Mouse (Mus musculus): ENCODE measurements around the gene Ppfibp1. TPM values are rescaled to one million over a fixed set of nuclear protein-coding genes. Genes with fewer than 3 reads are reported as not detected.

Ppfibp1 gene
- polyA plus RNA-seq, 1 experiment from 2014 or later: 48.6 TPM

DNA sequence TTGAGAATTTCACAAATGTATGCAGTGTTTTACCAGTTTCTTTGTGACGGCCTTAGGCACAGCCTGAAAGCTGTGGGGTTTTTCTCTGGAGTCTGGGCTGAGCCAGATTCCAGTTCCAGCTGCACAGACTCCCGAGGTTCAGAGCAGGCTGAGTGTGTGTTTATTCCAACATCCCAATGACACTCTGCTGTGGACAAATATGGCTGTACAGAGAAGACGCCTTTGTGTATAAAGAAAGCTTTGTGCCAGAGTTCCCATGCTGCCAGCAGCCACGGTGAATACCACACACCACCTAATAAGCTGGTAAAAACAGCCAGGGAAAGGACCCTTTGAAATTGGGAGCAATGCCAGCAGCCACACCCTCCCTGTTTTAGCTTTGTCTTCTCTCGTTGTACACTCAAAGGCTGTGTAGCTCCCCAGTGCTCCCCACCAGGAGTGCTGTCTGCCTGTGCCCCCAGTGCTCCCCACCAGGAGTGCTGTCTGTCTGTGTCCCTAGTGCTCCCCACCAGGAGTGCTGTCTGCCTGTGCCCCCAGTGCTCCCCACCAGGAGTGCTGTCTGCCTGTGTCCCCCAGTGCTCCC is 187.6 kb downstream of the Ppfibp1 start:
- H3K9ac ChIP-seq: no peak overlapping the region
- no peak overlapping the region for H3K27ac ChIP-seq (replicated peaks)
- no peak for ATAC-seq (ENCODE audit: extremely low read depth, insufficient number of reproducible peaks, low FRiP score, low TSS enrichment)

DNA sequence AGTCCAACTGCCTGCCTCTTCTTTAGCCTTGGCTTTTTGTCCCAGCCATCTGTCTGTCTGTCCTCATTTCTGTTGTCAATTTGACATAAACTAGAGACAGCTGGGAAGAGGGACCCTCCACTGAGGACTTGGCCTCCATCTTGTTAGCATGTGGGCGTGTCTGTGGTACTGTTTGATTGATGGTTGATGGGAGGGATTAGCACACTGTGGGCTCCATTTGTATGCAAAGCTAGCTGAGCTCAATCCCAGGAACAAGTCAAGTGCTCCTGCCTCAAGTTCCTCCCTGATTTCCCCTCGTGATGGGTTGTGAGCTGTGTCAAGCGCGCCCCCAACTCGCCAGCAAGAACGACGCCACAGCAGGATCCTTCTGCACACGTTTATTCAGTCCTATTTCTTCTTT is 188.6 kb downstream of the Ppfibp1 start:
- H3K4me2 ChIP-seq: no peak overlapping the region
- ATAC-seq (ENCODE audit: extremely low read depth, insufficient number of reproducible peaks, low FRiP score, low TSS enrichment): no peak
- H3K27ac ChIP-seq (replicated peaks): no peak overlapping the region
- no peaks in the 10 kb centered on the region for H3K9me3 ChIP-seq
- WGBS: 85% methylated on average over 8 of the region's 8 CpGs
- no peaks in the 10 kb centered on the region for H3K4me1 ChIP-seq
- H3K27me3 ChIP-seq (replicated peaks): no peaks in the 10 kb centered on the region
- no peak overlapping the region for H3K4me3 ChIP-seq
- H3K36me3 ChIP-seq: peaks cover 37% of the 10 kb centered on the region
- no peak overlapping the region for H3K9ac ChIP-seq

More for the DNA sequence above, 187.6 kb downstream of the Ppfibp1 start:
- no peak overlapping the region for H3K4me2 ChIP-seq
- 56% methylated on average over 5 of the region's 5 CpGs for whole genome bisulfite sequencing
- no peak overlapping the region for H3K4me3 ChIP-seq
- H3K27me3 ChIP-seq (replicated peaks): no peaks in the 10 kb centered on the region
- H3K36me3 ChIP-seq: peaks cover 47% of the 10 kb centered on the region
- no peaks in the 10 kb centered on the region for H3K4me1 ChIP-seq
- H3K9me3 ChIP-seq: no peaks in the 10 kb centered on the region

- Histone ChIP-seq H3K4me2 (no peak overlapping the region), H3K4me3 (no peak overlapping the region), H3K27me3 (replicated peaks) (no peaks in the 10 kb centered on the region), H3K9me3 (no peaks in the 10 kb centered on the region), H3K27ac (replicated peaks) (no peak overlapping the region), H3K4me1 (no peaks in the 10 kb centered on the region), H3K36me3 (peaks cover 16% of the 10 kb centered on the region), H3K9ac (no peak overlapping the region)
- no peak for ATAC-seq (ENCODE audit: extremely low read depth, insufficient number of reproducible peaks, low FRiP score, low TSS enrichment)
- WGBS: 88% methylated on average over 10 of the region's 10 CpGs
These were observed 191.6 kb downstream of the Ppfibp1 start for GRCm38 (mm10) chr6:147079919-147080318.

Other genes with a start within 250 kb of the Ppfibp1 start
- 139 and 155 TPM in 2 replicates for gene Med21, start 245.9 kb upstream of the Ppfibp1 start, polyA plus RNA-seq (2015; fragmentation: Nextera tagmentation; extraction: Ambion mirVana)
- 36.4 and 38.9 TPM in 2 replicates for gene Tm7sf3, start 245.7 kb upstream of the Ppfibp1 start, polyA plus RNA-seq (2015; fragmentation: Nextera tagmentation; extraction: Ambion mirVana)
- 37.9 and 41.4 TPM in 2 replicates for gene Stk38l, start 163.5 kb upstream of the Ppfibp1 start, polyA plus RNA-seq (2015; fragmentation: Nextera tagmentation; extraction: Ambion mirVana)
- 2.2 and 2.5 TPM in 2 replicates for gene Arntl2, start 92.4 kb upstream of the Ppfibp1 start, polyA plus RNA-seq (2015; fragmentation: Nextera tagmentation; extraction: Ambion mirVana)
- not detected in 2 replicates for gene Smco2, start 38.4 kb upstream of the Ppfibp1 start, polyA plus RNA-seq (2015; fragmentation: Nextera tagmentation; extraction: Ambion mirVana)
- gene 1700034J05Rik, start 65.9 kb downstream of the Ppfibp1 start, polyA plus RNA-seq (2015; fragmentation: Nextera tagmentation; extraction: Ambion mirVana): 0.04 and 0.18 TPM in 2 replicates
- gene Rep15, start 144.1 kb downstream of the Ppfibp1 start, polyA plus RNA-seq (2015; fragmentation: Nextera tagmentation; extraction: Ambion mirVana): 0.60 and 1.1 TPM in 2 replicates
- 123 and 139 TPM in 2 replicates for gene Mrps35, start 154.3 kb downstream of the Ppfibp1 start, polyA plus RNA-seq (2015; fragmentation: Nextera tagmentation; extraction: Ambion mirVana)
- 0.48 and 0.51 TPM in 2 replicates for gene Mansc4, start 198.5 kb downstream of the Ppfibp1 start, polyA plus RNA-seq (2015; fragmentation: Nextera tagmentation; extraction: Ambion mirVana)
- 3.6 and 3.9 TPM in 2 replicates for gene Klhl42, start 202.9 kb downstream of the Ppfibp1 start, polyA plus RNA-seq (2015; fragmentation: Nextera tagmentation; extraction: Ambion mirVana)